Mouse (Mus musculus) lung, postnatal 25 days (tissue): ENCODE data around the gene Efcab6.

Experiments
- DNase-seq: peaks from one replicate; pipeline ENCODE4 v3.0.0; 2022; ENCODE audit warnings: low spot score

Gene Efcab6

DNA sequence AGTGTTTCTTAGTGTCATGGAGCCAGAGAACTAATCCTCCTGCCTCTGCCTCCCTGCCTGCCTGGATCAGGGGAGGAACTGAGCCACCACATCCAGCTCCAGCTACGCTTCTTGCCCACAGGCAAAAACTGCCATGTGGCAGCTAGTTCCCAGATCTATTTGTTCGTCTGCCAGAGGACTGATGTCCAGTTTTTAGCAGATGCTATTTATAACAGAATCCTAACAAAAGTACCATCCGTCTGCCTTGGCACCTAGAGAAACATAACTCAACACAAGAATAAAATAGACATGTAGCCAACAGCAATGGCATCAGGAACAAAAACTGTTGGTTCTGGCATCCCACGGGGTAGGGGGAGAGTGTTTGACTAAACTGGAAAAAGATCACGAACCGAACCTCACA lies 6.3 kb downstream of the Efcab6 start:
- DNase-seq, result no peak

DNA sequence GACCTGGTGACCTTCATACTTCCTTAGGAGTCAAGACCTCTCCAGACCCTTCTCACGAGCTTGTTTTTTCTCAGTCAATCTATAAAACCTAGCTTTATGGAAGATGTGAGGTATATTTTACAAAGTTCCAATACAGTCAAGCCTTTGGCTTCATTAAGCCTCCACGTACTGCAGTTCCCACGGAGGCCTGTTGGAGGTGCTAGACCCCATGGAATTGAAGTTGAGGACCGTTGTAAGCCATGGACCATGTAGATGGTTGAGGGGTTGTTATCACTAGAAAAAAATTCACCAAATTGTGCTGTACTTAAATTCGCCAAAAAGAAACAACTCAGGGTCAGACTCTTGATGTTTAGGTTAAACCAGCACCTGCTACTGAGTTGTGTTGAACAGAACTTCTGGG lies 9.1 kb downstream of the Efcab6 start:
- DNase-seq, result no peak

DNA sequence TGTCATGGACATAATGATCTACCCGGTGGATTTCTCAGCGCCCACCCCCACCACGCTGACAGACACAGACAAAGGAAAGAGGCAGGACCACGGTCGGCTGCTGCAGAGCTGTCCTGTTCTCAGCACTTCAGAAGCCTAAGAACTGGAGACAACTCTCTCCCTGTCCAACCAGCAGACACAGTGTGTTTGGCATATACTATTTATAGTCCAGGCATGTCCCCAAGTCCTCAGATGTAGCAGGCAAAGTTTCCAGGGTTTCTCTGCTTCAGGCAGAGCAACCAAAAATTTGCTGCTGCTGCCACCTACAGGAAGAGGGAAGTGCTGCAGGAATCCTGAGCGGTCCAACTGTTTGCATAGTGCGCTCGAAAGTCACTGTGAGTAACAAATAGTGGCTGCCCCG lies 11.3 kb downstream of the Efcab6 start:
- DNase-seq, result peak; percentile 71

DNA sequence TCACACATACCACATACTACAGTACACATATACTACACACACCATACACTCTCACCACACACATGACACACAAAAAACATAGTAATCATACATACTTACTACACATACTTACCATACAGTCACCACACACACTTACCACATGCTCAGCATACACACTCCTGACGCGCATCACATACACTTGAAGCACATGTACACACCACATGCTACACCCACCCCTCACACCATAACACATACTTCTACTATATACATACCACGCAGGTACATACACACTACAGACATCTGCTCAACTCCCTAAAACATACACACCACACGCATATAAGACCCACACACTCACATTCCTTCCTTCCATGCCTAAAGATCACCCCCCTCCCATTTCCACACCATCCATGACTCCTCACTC lies 11.9 kb downstream of the Efcab6 start:
- DNase-seq, result no peak

DNA sequence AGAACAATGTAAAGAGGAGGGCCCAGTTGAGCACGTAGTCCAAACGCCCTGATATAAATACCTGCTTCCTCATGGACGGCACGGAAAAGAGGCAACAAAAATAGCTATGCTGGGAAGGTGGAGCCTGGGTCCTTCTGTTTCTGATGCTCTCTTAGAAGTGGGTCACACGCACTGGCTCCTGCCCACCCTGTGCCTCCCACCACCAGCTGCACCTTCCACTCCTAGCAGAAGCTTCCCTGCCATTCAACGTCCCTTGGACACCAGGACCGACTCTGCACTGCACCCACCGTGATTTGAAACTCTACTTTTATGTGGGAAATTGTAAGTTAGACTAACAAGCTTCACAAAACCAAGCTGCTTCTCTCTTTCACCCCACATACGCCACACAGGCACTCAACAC lies 12.8 kb downstream of the Efcab6 start:
- no peak for DNase-seq

- no peak for DNase-seq
These were observed 15.6 kb downstream of the Efcab6 start for GRCm38 (mm10) chr15:84049570-84049969.

GRCm38 (mm10) chr15:84045562-84045961 lies 19.6 kb downstream of the Efcab6 start:
- no peak for DNase-seq

- no peak for DNase-seq
These were observed 28.1 kb downstream of the Efcab6 start for GRCm38 (mm10) chr15:84037067-84037466.

DNA sequence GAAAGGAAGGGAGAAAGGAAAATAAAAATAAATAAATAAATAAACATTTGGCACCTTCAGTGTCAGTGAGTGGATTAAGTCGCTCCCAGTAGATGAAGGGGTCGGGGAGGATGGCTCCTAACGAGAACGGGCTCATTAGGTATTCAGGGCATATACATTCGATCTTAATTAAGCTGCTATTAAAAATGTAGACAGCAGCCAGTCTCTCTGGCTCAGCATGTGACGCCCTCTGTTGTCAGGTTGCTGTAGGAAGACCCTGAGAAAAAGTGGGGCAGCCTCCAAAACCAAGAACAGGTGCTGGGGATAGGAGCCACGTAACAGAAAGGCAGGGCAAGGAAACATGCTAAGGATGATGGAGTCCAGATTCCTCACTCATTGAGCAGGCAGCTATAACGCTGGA lies 39.5 kb downstream of the Efcab6 start:
- no peak for DNase-seq

DNA sequence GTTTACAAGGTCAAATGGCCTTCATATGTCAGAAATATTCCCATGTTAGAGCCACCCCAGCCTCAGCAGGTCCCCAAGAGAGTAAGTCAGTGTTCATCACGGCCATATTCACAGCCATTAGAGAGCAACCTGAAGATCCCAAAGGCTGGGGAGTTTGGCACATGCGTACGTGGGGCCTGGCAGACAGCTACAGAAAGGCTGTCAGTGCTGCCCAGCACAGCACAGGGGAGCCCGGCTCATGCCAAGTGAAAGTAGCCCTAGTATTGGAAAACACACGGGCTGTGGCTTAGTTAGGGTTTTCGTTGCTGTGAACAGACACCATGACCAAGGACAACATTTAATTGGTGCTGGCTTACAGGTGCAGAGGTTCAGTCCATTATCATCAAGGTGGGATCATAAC lies 40.3 kb downstream of the Efcab6 start:
- DNase-seq, result no peak

GRCm38 (mm10) chr15:84009366-84010083 lies 55.7 kb downstream of the Efcab6 start:
- DNase-seq, result no peak

DNA sequence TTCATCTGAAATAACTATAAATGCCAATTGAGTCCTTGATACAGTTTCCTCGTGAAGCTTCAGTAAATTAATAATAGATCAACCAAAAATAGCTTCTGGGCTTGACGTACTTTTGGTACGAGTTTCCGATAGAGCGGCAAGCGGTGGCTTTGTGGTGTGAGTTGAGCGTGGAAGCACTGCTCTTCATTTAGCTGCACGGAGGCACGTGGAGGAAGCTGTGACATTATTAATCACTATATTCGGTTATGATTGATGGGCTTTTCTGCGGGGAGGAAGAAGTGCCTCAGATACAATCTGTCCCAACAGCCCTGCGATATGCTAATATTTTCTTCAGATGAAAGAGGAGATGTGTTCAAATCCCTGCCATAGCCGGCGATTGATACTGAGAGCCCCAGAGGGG lies 60.9 kb downstream of the Efcab6 start:
- no peak for DNase-seq

DNA sequence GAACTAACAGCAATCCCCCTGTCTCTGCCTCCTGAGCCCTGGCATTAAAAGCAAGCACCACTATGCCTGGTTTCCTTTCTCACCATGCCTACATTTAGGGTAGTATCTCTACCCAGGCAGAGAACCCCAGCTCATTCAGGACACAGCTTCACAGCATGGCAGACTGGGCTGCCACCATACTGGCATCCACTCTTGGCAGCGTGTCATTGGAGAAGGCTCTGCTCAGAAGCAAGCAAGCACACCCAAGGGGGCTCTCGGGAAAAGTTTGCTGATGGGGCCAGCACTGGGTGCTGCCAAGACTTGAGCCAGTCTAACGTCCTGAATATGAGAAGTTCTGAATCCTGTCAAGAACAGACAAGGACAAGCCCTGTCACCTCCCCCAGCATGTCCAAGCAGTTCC lies 66.1 kb downstream of the Efcab6 start:
- no peak for DNase-seq

DNA sequence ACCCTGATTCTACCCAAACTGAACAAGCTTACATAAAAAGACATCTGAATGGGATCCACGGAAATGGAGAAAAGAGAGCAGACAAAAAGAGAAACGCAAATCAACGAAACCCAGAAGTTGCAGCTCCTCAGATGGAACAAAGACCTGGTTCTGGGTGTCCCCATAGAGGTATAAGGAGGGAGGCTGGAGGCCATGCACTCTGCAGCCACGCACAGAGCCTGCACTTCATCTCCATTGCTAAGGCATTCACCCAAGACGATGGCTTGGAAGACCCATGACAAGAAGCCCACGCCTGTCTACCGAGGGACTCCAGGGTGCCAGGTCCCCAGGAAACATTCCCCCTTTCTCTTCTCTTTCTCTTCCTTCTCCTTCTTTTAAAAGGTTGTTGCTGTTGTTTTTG lies 66.6 kb downstream of the Efcab6 start:
- no peak for DNase-seq

- DNase-seq, result peak; percentile 34
These were observed 67.1 kb downstream of the Efcab6 start for GRCm38 (mm10) chr15:83998115-83998514.

GRCm38 (mm10) chr15:83997550-83997949 lies 67.6 kb downstream of the Efcab6 start:
- peak; percentile 14 for DNase-seq

DNA sequence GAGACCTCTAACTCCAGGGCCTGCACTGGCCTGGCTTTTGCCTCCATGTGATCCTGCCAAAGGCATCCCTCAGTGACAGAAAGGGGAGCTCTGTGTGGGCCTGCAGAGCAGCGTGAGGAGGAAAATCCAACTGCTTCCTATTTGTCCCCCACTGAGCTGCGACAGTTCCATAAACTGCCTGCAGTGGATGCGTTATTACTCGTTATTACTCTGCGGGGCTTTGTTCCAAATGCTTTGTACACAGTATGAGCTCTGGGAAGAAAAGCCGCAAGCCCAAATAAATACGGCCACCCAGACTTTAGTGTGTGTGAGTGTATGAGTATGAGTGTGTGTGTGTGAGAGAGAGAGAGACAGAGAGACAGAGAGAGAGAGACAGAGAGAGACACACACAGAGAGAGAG lies 68.3 kb downstream of the Efcab6 start:
- no peak for DNase-seq

DNA sequence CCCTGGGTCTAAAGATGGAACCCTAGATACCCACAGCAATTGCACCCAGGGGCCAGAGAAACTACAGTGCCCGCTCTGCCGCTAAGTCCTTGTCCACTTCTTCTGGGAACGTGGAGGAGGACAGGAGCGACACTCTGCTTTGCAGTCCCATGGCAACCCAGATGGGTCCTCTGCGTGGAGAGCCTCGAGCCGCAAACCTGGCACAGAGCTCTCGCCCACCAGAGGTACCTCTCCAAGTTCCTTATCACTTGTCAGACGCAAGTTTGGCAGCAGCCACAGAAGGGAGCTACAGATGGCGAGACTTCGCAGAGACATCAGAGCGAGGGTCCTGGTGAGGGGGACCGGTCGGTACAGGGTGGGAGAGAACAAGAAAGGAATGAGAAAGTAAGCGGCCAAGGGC lies 73.0 kb downstream of the Efcab6 start:
- no peak for DNase-seq

- peak; percentile 23 for DNase-seq
These were observed 73.7 kb downstream of the Efcab6 start for GRCm38 (mm10) chr15:83991461-83991860.

DNA sequence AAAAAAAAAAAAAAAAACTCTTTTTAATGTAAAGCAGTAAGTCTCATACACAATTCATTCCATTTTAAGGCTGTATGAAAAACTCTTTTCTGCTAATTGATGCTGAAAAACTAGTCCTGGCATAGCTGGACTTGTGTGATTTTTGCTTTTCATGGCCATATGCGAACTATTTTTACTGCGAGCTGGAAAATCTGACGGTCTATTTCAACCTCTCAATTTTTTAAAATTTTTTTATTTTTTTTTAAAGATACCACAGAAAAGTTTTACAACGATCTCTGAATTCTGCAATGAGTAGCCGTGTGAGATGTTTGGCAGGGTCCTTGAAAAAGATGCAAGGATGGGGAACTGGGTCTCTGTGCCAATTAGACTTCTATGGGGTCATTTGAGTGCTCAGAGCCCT lies 75.9 kb downstream of the Efcab6 start:
- DNase-seq, result no peak

GRCm38 (mm10) chr15:83988087-83988486 lies 77.1 kb downstream of the Efcab6 start:
- DNase-seq, result no peak

DNA sequence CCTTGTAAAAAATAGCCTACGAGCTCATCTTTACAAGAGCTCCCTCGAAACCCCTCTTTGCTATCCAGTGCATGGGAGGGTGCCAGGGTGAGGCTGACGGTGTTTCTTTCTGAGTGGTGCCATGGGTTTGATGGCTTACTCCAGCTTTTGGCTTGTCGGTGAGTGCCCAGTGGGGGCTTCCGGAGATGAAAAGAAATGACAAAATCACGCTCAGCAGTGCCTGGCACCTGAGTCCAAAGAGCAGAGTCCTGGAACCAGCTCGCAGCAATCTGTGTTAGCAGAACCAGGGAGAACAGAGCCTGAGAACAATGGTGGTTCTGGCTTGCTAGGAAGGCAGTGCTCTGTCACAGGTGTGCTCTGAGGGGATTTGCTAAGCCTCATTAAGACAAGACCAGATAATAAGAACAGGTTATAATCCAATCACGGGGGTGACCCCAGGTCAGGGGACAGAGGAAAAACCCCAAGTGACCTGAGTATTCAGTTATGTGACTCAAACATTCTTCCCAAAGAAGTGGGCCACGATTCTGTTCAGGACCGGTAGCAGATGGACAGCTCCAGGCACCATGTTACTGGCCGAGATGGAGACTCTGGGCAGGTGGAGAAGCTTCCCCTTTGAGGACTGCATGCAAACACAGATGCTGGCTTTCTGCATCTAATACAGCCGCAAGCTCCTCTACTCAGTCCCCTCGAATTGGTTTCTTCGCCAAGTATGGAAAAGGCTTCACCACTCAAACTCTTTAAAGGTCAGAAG lies 82.8 kb downstream of the Efcab6 start:
- DNase-seq, result no peak

GRCm38 (mm10) chr15:83978865-83979264 lies 86.3 kb downstream of the Efcab6 start:
- DNase-seq, result no peak

- peak; percentile 17 for DNase-seq
These were observed 88.1 kb downstream of the Efcab6 start for GRCm38 (mm10) chr15:83977108-83977507.
